Mouse (Mus musculus): Measurements from ENCODE around the gene Sar1a.

Sar1a gene

GRCm38 (mm10) chr10:61679545-61679944 lies 554 bp upstream of the Sar1a start:
- DNase-seq (ENCODE audit: low spot score) = no peak

GRCm38 (mm10) chr10:61689405-61689804 lies 9.3 kb downstream of the Sar1a start:
- no peak for DNase-seq (ENCODE audit: low spot score)

GRCm38 (mm10) chr10:61693563-61693962 lies 13.5 kb downstream of the Sar1a start:
- DNase-seq (ENCODE audit: low spot score) = no peak

- peak; percentile 91 for DNase-seq (ENCODE audit: low spot score)
Measured at GRCm38 (mm10) chr10:61694870-61695670, 15.0 kb downstream of the Sar1a start, which contains the start of gene Tysnd1. TSS of gene Tysnd1 (plus strand) at chr10:61695514.

- no peak for DNase-seq (ENCODE audit: low spot score)
Measured at GRCm38 (mm10) chr10:61695703-61696559, 15.8 kb downstream of the Sar1a start.

GRCm38 (mm10) chr10:61696560-61696823 lies 16.4 kb downstream of the Sar1a start:
- DNase-seq (ENCODE audit: low spot score) = no peak

GRCm38 (mm10) chr10:61697028-61697427 lies 16.9 kb downstream of the Sar1a start:
- no peak for DNase-seq (ENCODE audit: low spot score)

GRCm38 (mm10) chr10:61704663-61705062 lies 24.6 kb downstream of the Sar1a start:
- no peak for DNase-seq (ENCODE audit: low spot score)

- DNase-seq (ENCODE audit: low spot score) = no peak
Measured at GRCm38 (mm10) chr10:61706412-61707375, 26.6 kb downstream of the Sar1a start.

GRCm38 (mm10) chr10:61713601-61714000 lies 33.5 kb downstream of the Sar1a start:
- no peak for DNase-seq (ENCODE audit: low spot score)

- no peak for DNase-seq (ENCODE audit: low spot score)
Measured at GRCm38 (mm10) chr10:61714146-61714545, 34.0 kb downstream of the Sar1a start.

- no peak for DNase-seq (ENCODE audit: low spot score)
Measured at GRCm38 (mm10) chr10:61714771-61715461, 34.8 kb downstream of the Sar1a start, which contains the start of gene Aifm2. TSS of gene Aifm2 (plus strand) at chr10:61715263.

- DNase-seq (ENCODE audit: low spot score) = no peak
Measured at GRCm38 (mm10) chr10:61715462-61715837, 35.4 kb downstream of the Sar1a start.

GRCm38 (mm10) chr10:61715996-61716864 lies 36.1 kb downstream of the Sar1a start:
- no peak for DNase-seq (ENCODE audit: low spot score)

- no peak for DNase-seq (ENCODE audit: low spot score)
Measured at GRCm38 (mm10) chr10:61717406-61718296, 37.6 kb downstream of the Sar1a start.

GRCm38 (mm10) chr10:61720331-61720730 lies 40.2 kb downstream of the Sar1a start:
- DNase-seq (ENCODE audit: low spot score) = no peak

- DNase-seq (ENCODE audit: low spot score) = no peak
Measured at GRCm38 (mm10) chr10:61722215-61722614, 42.1 kb downstream of the Sar1a start.

GRCm38 (mm10) chr10:61723271-61723670 lies 43.2 kb downstream of the Sar1a start:
- DNase-seq (ENCODE audit: low spot score) = no peak

- no peak for DNase-seq (ENCODE audit: low spot score)
Measured at GRCm38 (mm10) chr10:61729181-61729580, 49.1 kb downstream of the Sar1a start.
